Mouse (Mus musculus) cortical plate, adult 2 months (tissue): Measurements from ENCODE around the gene Afdn.

Experiments used
- CTCF ChIP-seq: fragments of 200-500 bp; IDR thresholded peaks from 2 replicates; pipeline ENCODE4 v1.5.1; 2011; ENCODE audit warnings: mild to moderate bottlenecking, control low read depth, low read length; ENCODE audit not compliant: insufficient read depth; ENCODE audit errors: extremely low read depth
- POLR2A ChIP-seq: fragments of 200-500 bp; IDR thresholded peaks from 2 replicates; pipeline ENCODE4 v1.6.1; 2011; ENCODE audit warnings: mild to moderate bottlenecking, low read length, control low read depth; ENCODE audit not compliant: insufficient read depth; ENCODE audit errors: extremely low read depth

GRCm38 (mm10) chr17:13866951-13867351, 106.6 kb downstream of the Afdn start:
- TF ChIP-seq POLR2A, result no peak
- TF ChIP-seq CTCF, result no peak
